Mouse (Mus musculus): ENCODE measurements around the gene Ust. TPM values are rescaled to one million over a fixed set of nuclear protein-coding genes. Genes with fewer than 3 reads are reported as not detected.

Gene Ust
- total RNA-seq, 2 experiments from 2014 or later = 4.7 to 6.3 TPM

GRCm38 (mm10) chr10:8176351-8177053, 342.1 kb downstream of the Ust start:
- no peak for DNase-seq

- DNase-seq = no peak
Measured at GRCm38 (mm10) chr10:8176008-8176350, 342.6 kb downstream of the Ust start.

GRCm38 (mm10) chr10:8174697-8175096, 343.9 kb downstream of the Ust start:
- DNase-seq = no peak

GRCm38 (mm10) chr10:8174230-8174629, 344.4 kb downstream of the Ust start:
- no peak for DNase-seq

GRCm38 (mm10) chr10:8173032-8173431, 345.6 kb downstream of the Ust start:
- DNase-seq = no peak

- DNase-seq = no peak
Measured at GRCm38 (mm10) chr10:8171556-8171955, 347.1 kb downstream of the Ust start.

Data from adrenal gland, postnatal 36 days (tissue).